Mouse (Mus musculus) ES-Bruce4 (cell line): ENCODE measurements around the gene Xrn1. TPM values are rescaled to one million over a fixed set of nuclear protein-coding genes. Genes with fewer than 3 reads are reported as not detected.
"Not testable (repeated sequence)": the region's sequence is repeated elsewhere in the genome, so short reads cannot be mapped to it uniquely, and the experiment has no call there.

Source experiments
- H3K27ac ChIP-seq: 2 replicates; pipeline ENCODE4 v1.5.1; 2012; ENCODE audit warnings: low read length, inconsistent platforms; ENCODE audit not compliant: insufficient read depth
- H3K27me3 ChIP-seq: 2 replicates; pipeline ENCODE4 v1.6.1; 2012; ENCODE audit warnings: mild to moderate bottlenecking, low read length, inconsistent platforms; ENCODE audit not compliant: control insufficient read depth, poor library complexity, insufficient read depth, severe bottlenecking
- H3K36me3 ChIP-seq: 2 replicates; pipeline ENCODE4 v1.6.1; 2012; ENCODE audit warnings: inconsistent platforms, mild to moderate bottlenecking, low read length, moderate library complexity; ENCODE audit not compliant: control insufficient read depth, poor library complexity, insufficient read depth, severe bottlenecking
- H3K4me1 ChIP-seq: one replicate; pipeline ENCODE4 v1.8.1; 2011; ENCODE audit warnings: low read length; ENCODE audit not compliant: control insufficient read depth, insufficient read depth
- H3K4me3 ChIP-seq: 2 replicates; pipeline ENCODE4 v1.5.1; 2011; ENCODE audit warnings: low read depth, mild to moderate bottlenecking, low read length
- H3K9ac ChIP-seq: 2 replicates; pipeline ENCODE4 v1.6.1; 2012; ENCODE audit warnings: low read depth, mild to moderate bottlenecking, inconsistent platforms; ENCODE audit not compliant: poor library complexity, severe bottlenecking
- H3K9me3 ChIP-seq: replicated peaks from 2 replicates; pipeline ENCODE4 v1.6.1; 2012; ENCODE audit warnings: mild to moderate bottlenecking, low read length, inconsistent platforms; ENCODE audit not compliant: control insufficient read depth, poor library complexity, insufficient read depth, severe bottlenecking
- CTCF ChIP-seq: IDR thresholded peaks from one replicate; pipeline ENCODE4 v1.8.1; 2011; ENCODE audit warnings: low read depth, low read length
- EP300 ChIP-seq: IDR thresholded peaks from 2 replicates; pipeline ENCODE4 v1.6.1; 2011; ENCODE audit warnings: low read depth, low read length; ENCODE audit not compliant: insufficient read depth
- POLR2A ChIP-seq: IDR thresholded peaks from one replicate; pipeline ENCODE4 v1.8.1; 2011; ENCODE audit warnings: low read length; ENCODE audit not compliant: insufficient read depth
- polyA plus RNA-seq: library from polyadenylated mRNA; stranded (reverse); fragments of >200 nt; gene quantifications from 2 replicates; pipeline ENCODE4 v1.2.4, GENCODE M21; 2011; ENCODE audit warnings: low read depth; ENCODE audit not compliant: missing spikeins, insufficient read depth, insufficient read length

Gene Xrn1
- polyA plus RNA-seq, 1 experiment = 59.3 TPM

GRCm38 (mm10) chr9:96078752-96079315, 124.3 kb downstream of the Xrn1 start:
- no peaks in the 10 kb centered on the region for H3K4me1 ChIP-seq
- H3K27me3 ChIP-seq = no peaks in the 10 kb centered on the region
- TF ChIP-seq CTCF (no peak), EP300 (no peak), POLR2A (no peak)
- H3K9ac ChIP-seq = no peak overlapping the region
- no peaks in the 10 kb centered on the region for H3K36me3 ChIP-seq
- H3K27ac ChIP-seq = no peak overlapping the region
- no peak overlapping the region for H3K4me3 ChIP-seq
- H3K9me3 ChIP-seq = no peaks in the 10 kb centered on the region

GRCm38 (mm10) chr9:96085293-96085692, 130.7 kb downstream of the Xrn1 start:
- TF ChIP-seq EP300 (no peak), POLR2A (no peak), CTCF (no peak)
- Histone ChIP-seq H3K27ac (no peak overlapping the region), H3K4me1 (no peaks in the 10 kb centered on the region), H3K27me3 (no peaks in the 10 kb centered on the region), H3K9ac (no peak overlapping the region), H3K9me3 (0 out of 2 replicates have a peak, but pooled peaks cover 4% of the 10 kb centered on the region), H3K36me3 (no peaks in the 10 kb centered on the region), H3K4me3 (no peak overlapping the region)

- no peak overlapping the region for H3K4me3 ChIP-seq
- H3K4me1 ChIP-seq = no peaks in the 10 kb centered on the region
- no peak overlapping the region for H3K27ac ChIP-seq
- TF ChIP-seq CTCF (no peak), EP300 (no peak), POLR2A (no peak)
- H3K27me3 ChIP-seq = no peaks in the 10 kb centered on the region
- peaks cover 22% of the 10 kb centered on the region for H3K9me3 ChIP-seq
- no peaks in the 10 kb centered on the region; the same call in 1 of the 2 replicates for H3K36me3 ChIP-seq
- no peak overlapping the region for H3K9ac ChIP-seq
Observed at GRCm38 (mm10) chr9:96087671-96088070, 133.1 kb downstream of the Xrn1 start.

- not testable (repeated sequence) for H3K9ac ChIP-seq, H3K36me3 ChIP-seq, H3K27ac ChIP-seq, H3K4me3 ChIP-seq, H3K27me3 ChIP-seq, H3K4me1 ChIP-seq
- H3K9me3 ChIP-seq = peaks cover 28% of the 10 kb centered on the region
Observed at GRCm38 (mm10) chr9:96088456-96088855, 133.9 kb downstream of the Xrn1 start.

GRCm38 (mm10) chr9:96092637-96093036, 138.1 kb downstream of the Xrn1 start:
- not testable (repeated sequence) for H3K9ac ChIP-seq, H3K27me3 ChIP-seq, H3K4me1 ChIP-seq, H3K4me3 ChIP-seq, H3K36me3 ChIP-seq, H3K27ac ChIP-seq
- H3K9me3 ChIP-seq = peaks cover 36% of the 10 kb centered on the region

- no peak overlapping the region for H3K27ac ChIP-seq
- H3K4me3 ChIP-seq = no peak overlapping the region
- peaks cover 38% of the 10 kb centered on the region for H3K9me3 ChIP-seq
- H3K9ac ChIP-seq = no peak overlapping the region
- TF ChIP-seq CTCF = no peak
- no peak for TF ChIP-seq EP300
- TF ChIP-seq POLR2A = no peak
- no peaks in the 10 kb centered on the region for H3K4me1 ChIP-seq
- H3K27me3 ChIP-seq = no peaks in the 10 kb centered on the region
- no peaks in the 10 kb centered on the region; the same call in 1 of the 2 replicates for H3K36me3 ChIP-seq
Observed at GRCm38 (mm10) chr9:96093221-96093620, 138.7 kb downstream of the Xrn1 start.
